ENCODE assay signal across 9 mouse cellular contexts in the genomic region with DNA sequence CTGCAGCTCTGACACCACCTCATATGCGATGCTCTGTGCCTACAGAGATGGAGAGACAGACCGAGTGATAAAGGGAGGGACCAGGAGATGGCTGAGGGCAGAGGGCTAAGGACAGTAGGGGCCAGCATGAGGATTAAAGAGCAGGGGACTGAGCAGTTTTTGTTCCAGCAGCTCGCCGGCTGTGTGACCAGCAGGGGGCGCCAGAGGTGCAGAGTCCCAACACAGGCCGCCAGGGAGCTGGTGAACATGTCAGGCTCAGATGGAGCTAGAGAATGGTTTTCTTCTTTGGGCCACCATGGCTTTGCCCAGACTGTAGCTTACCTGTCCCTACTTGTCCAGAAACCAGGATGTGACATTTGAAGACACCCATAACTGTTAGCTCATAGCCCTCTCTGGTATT. TPM values are rescaled to one million over a fixed set of nuclear protein-coding genes. Genes with fewer than 3 reads are reported as not detected.
DNase-seq lines count a peak whose midpoint lies in the region; ATAC-seq and TF ChIP-seq lines count a peak whose summit lies in the region.
"Had no signal": no experiment of that assay in that cellular context is flagged by ENCODE, and none has a peak within 500 bp of the region (broad histone marks: within the 10 kb centered on the region; RNA-seq: fewer than 3 reads in every experiment).

No protein-coding gene starts in this region.

- no peak overlapping the region for H3K9ac ChIP-seq in ES-Bruce4 (ENCODE audit: low read depth, poor library complexity, severe bottlenecking)
- 0 out of 2 replicates have a peak overlapping the region, but pooled peaks have one; percentile 2 for H3K9ac ChIP-seq in embryonic facial prominence, embryonic 12.5 days
- H3K9ac ChIP-seq: hindbrain, embryonic 15.5 days had no signal

- no peaks in the 10 kb centered on the region for H3K27me3 ChIP-seq in ES-Bruce4 (ENCODE audit: control insufficient read depth, insufficient read depth, low read length, poor library complexity, severe bottlenecking)
- H3K27me3 ChIP-seq in embryonic facial prominence, embryonic 12.5 days, result no peaks in the 10 kb centered on the region
- H3K27me3 ChIP-seq: hindbrain, embryonic 15.5 days had no signal

- intact Hi-C loops in heart, postnatal 10 days (cut with DNase I), result loop anchor here (1.0 to 5.0 kb wide), 2 partner anchors 25 to 82 kb away; a partner anchor contains a TSS
- intact Hi-C loops in left cerebral cortex, adult 2 months (cut with DNase I), result loop anchor here (1.0 kb wide), 1 partner anchor 25 kb away; no protein-coding TSS in a partner anchor

- no peaks in the 10 kb centered on the region for H3K9me3 ChIP-seq in ES-Bruce4 (replicated peaks; ENCODE audit: control insufficient read depth, insufficient read depth, low read length, poor library complexity, severe bottlenecking)
- no peaks in the 10 kb centered on the region for H3K9me3 ChIP-seq in embryonic facial prominence, embryonic 12.5 days
- H3K9me3 ChIP-seq: hindbrain, embryonic 15.5 days had no signal

- H3K4me3 ChIP-seq in ES-Bruce4 (ENCODE audit: low read depth, low read length), result no peak overlapping the region
- no peak overlapping the region for H3K4me3 ChIP-seq in embryonic facial prominence, embryonic 12.5 days
- H3K4me3 ChIP-seq in left cerebral cortex, adult 2 months, result no peak overlapping the region
- H3K4me3 ChIP-seq: hindbrain, embryonic 15.5 days had no signal

- no peak overlapping the region for H3K27ac ChIP-seq in ES-Bruce4 (ENCODE audit: insufficient read depth, low read length)
- H3K27ac ChIP-seq in embryonic facial prominence, embryonic 12.5 days, result no peak overlapping the region
- no peak overlapping the region for H3K27ac ChIP-seq in left cerebral cortex, adult 2 months
- H3K27ac ChIP-seq: hindbrain, embryonic 15.5 days had no signal

- no peaks in the 10 kb centered on the region for H3K36me3 ChIP-seq in ES-Bruce4 (ENCODE audit: control insufficient read depth, insufficient read depth, low read length, poor library complexity, severe bottlenecking)
- H3K36me3 ChIP-seq in embryonic facial prominence, embryonic 12.5 days, result no peaks in the 10 kb centered on the region
- H3K36me3 ChIP-seq: hindbrain, embryonic 15.5 days had no signal

- 0% methylated on average over 6 of the region's 6 CpGs for WGBS in embryonic facial prominence, embryonic 12.5 days

- no peak overlapping the region for H3K4me2 ChIP-seq in embryonic facial prominence, embryonic 12.5 days (replicated peaks)
- H3K4me2 ChIP-seq: hindbrain, embryonic 15.5 days had no signal

- TF ChIP-seq EP300 in ES-Bruce4 (IDR thresholded peaks at IDR 0.05; ENCODE audit: insufficient read depth, low read depth, low read length), result 0 out of 2 replicates have a peak, but pooled peaks have one; percentile 16

- no peak for ATAC-seq in embryonic facial prominence, embryonic 12.5 days (ENCODE audit: insufficient number of reproducible peaks, insufficient read depth, low FRiP score, low TSS enrichment)
- peak; percentile 49 for ATAC-seq in megakaryocyte progenitor cell, adult 5-6 weeks (replicated peaks; ENCODE audit: poor library complexity)

- peak; percentile 96 for DNase-seq in adrenal gland, postnatal 10 days
- peak; percentile 91 to 96 for DNase-seq in heart, postnatal 10 days
- peak; percentile 84 to 87 for DNase-seq in left cerebral cortex, adult 2 months (ENCODE audit: extremely low spot score in 1 of 2, low spot score in 2 of 2)
- peak; percentile 87 to 88 for DNase-seq in right cerebral cortex, adult 2 months (ENCODE audit: low spot score in 2 of 2)
- peak; percentile 81 for DNase-seq in urinary bladder, postnatal 10 days (ENCODE audit: low spot score)

- TF ChIP-seq POLR2A in ES-Bruce4 (IDR thresholded peaks at IDR 0.05; ENCODE audit: insufficient read depth, low read length), result no peak

- peak; percentile 96 for TF ChIP-seq CTCF in ES-Bruce4 (IDR thresholded peaks at IDR 0.05; ENCODE audit: low read depth, low read length)
- TF ChIP-seq CTCF in left cerebral cortex, adult 2 months (IDR thresholded peaks at IDR 0.05), result peak; percentile 98

- H3K4me1 ChIP-seq in ES-Bruce4 (ENCODE audit: control insufficient read depth, insufficient read depth, low read length), result peaks cover 7% of the 10 kb centered on the region
- H3K4me1 ChIP-seq in embryonic facial prominence, embryonic 12.5 days, result no peaks in the 10 kb centered on the region

RNA-seq across cellular contexts. Expression of a gene that starts 5.0 kb away (rescaled TPM):
- 11.1 and 12.1 TPM in 2 replicates for polyA plus RNA-seq in ES-Bruce4 (2011; ENCODE audit: insufficient read depth, insufficient read length, low read depth, missing spikeins)
- total RNA-seq in adrenal gland, postnatal 10 days (2021), result 10 to 100 TPM; 11.2 to 13.8 TPM
- polyA plus RNA-seq in embryonic facial prominence, embryonic 12.5 days (2016; fragmentation: Nextera tagmentation; extraction: Ambion mirVana), result 6.9 and 7.5 TPM in 2 replicates
- 10 to 100 TPM in 1 of 2 experiments, 1 to 10 TPM in 1; 4.7 to 18.5 TPM for total RNA-seq in heart, postnatal 10 days (2021)
- total RNA-seq in left cerebral cortex, adult 2 months (2021), result 10 to 100 TPM; 19.5 to 20.7 TPM
- 6.0 and 8.6 TPM in 2 replicates for total RNA-seq in megakaryocyte progenitor cell, adult 5-6 weeks (2015)
- total RNA-seq in megakaryocyte progenitor cell, adult 5-6 weeks (2017), result 4.8 and 8.8 TPM in 2 replicates

RNA-seq across cellular contexts. Expression of a gene that starts 18.5 kb away (rescaled TPM):
- polyA plus RNA-seq in ES-Bruce4 (2011; ENCODE audit: insufficient read depth, insufficient read length, low read depth, missing spikeins), result 3.2 and 3.5 TPM in 2 replicates
- 1 to 10 TPM; 3.0 to 3.1 TPM for total RNA-seq in adrenal gland, postnatal 10 days (2021)
- polyA plus RNA-seq in embryonic facial prominence, embryonic 12.5 days (2016; fragmentation: Nextera tagmentation; extraction: Ambion mirVana), result 6.7 and 7.0 TPM in 2 replicates
- total RNA-seq in heart, postnatal 10 days (2021), result 1 to 10 TPM; 3.1 to 3.7 TPM
- total RNA-seq in left cerebral cortex, adult 2 months (2021), result 10 to 100 TPM; 20.0 to 20.4 TPM
- 0.12 and 0.42 TPM in 2 replicates for total RNA-seq in megakaryocyte progenitor cell, adult 5-6 weeks (2015)
- 0.84 and 0.92 TPM in 2 replicates for total RNA-seq in megakaryocyte progenitor cell, adult 5-6 weeks (2017)

RNA-seq across cellular contexts. Expression of a gene that starts 29.2 kb away (rescaled TPM):
- 62.8 and 67.2 TPM in 2 replicates for polyA plus RNA-seq in ES-Bruce4 (2011; ENCODE audit: insufficient read depth, insufficient read length, low read depth, missing spikeins)
- total RNA-seq in adrenal gland, postnatal 10 days (2021), result 10 to 100 TPM; 42.0 to 42.6 TPM
- polyA plus RNA-seq in embryonic facial prominence, embryonic 12.5 days (2016; fragmentation: Nextera tagmentation; extraction: Ambion mirVana), result 123 and 126 TPM in 2 replicates
- 10 to 100 TPM; 40.9 to 41.1 TPM for total RNA-seq in heart, postnatal 10 days (2021)
- total RNA-seq in left cerebral cortex, adult 2 months (2021), result 10 to 100 TPM; 94.8 to 99.0 TPM
- 27.6 and 37.2 TPM in 2 replicates for total RNA-seq in megakaryocyte progenitor cell, adult 5-6 weeks (2015)
- total RNA-seq in megakaryocyte progenitor cell, adult 5-6 weeks (2017), result 33.9 and 37.1 TPM in 2 replicates

RNA-seq across cellular contexts. Expression of a gene that starts 36.3 kb away (rescaled TPM):
- polyA plus RNA-seq in ES-Bruce4 (2011; ENCODE audit: insufficient read depth, insufficient read length, low read depth, missing spikeins), result 1.1 and 2.0 TPM in 2 replicates
- under 1 TPM; 0.67 to 0.87 TPM for total RNA-seq in adrenal gland, postnatal 10 days (2021)
- 0.13 TPM in 1 of 2 replicates, not detected in the other for polyA plus RNA-seq in embryonic facial prominence, embryonic 12.5 days (2016; fragmentation: Nextera tagmentation; extraction: Ambion mirVana)
- total RNA-seq in heart, postnatal 10 days (2021), result under 1 TPM in 1 of 2 experiments, not detected in 1; 0.53 TPM
- under 1 TPM; 0.77 to 0.82 TPM for total RNA-seq in left cerebral cortex, adult 2 months (2021)
- total RNA-seq in megakaryocyte progenitor cell, adult 5-6 weeks (2015), result 0.07 and 0.64 TPM in 2 replicates
- total RNA-seq in megakaryocyte progenitor cell, adult 5-6 weeks (2017), result 1.0 and 1.7 TPM in 2 replicates
- polyA plus RNA-seq: hindbrain, embryonic 15.5 days had no signal

RNA-seq across cellular contexts. Expression of a gene that starts 39.7 kb away (rescaled TPM):
- polyA plus RNA-seq in ES-Bruce4 (2011; ENCODE audit: insufficient read depth, insufficient read length, low read depth, missing spikeins), result 9.1 and 10.9 TPM in 2 replicates
- 10 to 100 TPM; 17.7 to 22.8 TPM for total RNA-seq in adrenal gland, postnatal 10 days (2021)
- polyA plus RNA-seq in embryonic facial prominence, embryonic 12.5 days (2016; fragmentation: Nextera tagmentation; extraction: Ambion mirVana), result 13.7 and 13.9 TPM in 2 replicates
- total RNA-seq in heart, postnatal 10 days (2021), result 1 to 10 TPM; 7.9 to 9.3 TPM
- 100 to 1,000 TPM; 369 to 386 TPM for total RNA-seq in left cerebral cortex, adult 2 months (2021)
- 48.7 and 50.0 TPM in 2 replicates for total RNA-seq in megakaryocyte progenitor cell, adult 5-6 weeks (2015)
- 13.9 and 16.7 TPM in 2 replicates for total RNA-seq in megakaryocyte progenitor cell, adult 5-6 weeks (2017)

Comparison
In these comparisons a context has a peak if more than half of its experiments do, and no peak if none do; other contexts are left out.
1. RNA of a gene that starts 18.5 kb away (total RNA-seq): 20.0 to 20.4 TPM in left cerebral cortex, adult 2 months; 3.1 to 3.7 TPM in heart, postnatal 10 days, 3.0 to 3.1 TPM in adrenal gland, postnatal 10 days and 0.12 to 0.92 TPM in megakaryocyte progenitor cell, adult 5-6 weeks; every median in the first group is over 4 times any median in the second.
2. Peak in every context shown above with its lines, with median percentiles within 50 percentile points of each other: DNase-seq.